7 mouse cellular contexts compared by ENCODE assay signal in the genomic region with DNA sequence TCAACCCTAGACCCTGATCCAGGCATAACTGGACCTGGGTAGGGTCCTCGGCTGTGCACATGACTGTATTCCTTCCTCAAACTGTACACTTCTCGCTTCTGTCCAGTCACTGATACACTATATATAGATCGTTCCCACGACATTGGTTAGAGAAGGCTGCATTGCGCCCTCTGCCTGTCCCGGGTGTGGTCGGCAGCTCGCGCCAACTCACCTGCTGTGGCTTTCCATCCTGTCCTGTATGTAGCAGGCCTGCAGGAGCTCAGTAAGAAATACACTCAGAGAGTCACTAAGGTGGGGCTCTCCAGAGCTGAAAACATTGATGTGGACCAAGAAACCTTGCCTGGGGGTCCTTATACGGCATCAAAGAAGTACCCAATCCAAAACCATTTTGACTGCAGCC. TPM values are rescaled to one million over a fixed set of nuclear protein-coding genes. Genes with fewer than 3 reads are reported as not detected.
DNase-seq lines count a peak whose midpoint lies in the region; ATAC-seq and TF ChIP-seq lines count a peak whose summit lies in the region.

No protein-coding gene starts in this region.

- 63% methylated on average over 10 of the region's 10 CpGs for WGBS in liver, embryonic 11.5 days
- WGBS in liver, postnatal 0 days (ENCODE audit: insufficient replicate concordance) = 59% methylated on average over 10 of the region's 10 CpGs
- WGBS in forebrain, embryonic 14.5 days = 72% methylated on average over 10 of the region's 10 CpGs
- WGBS in midbrain, embryonic 14.5 days = 72% methylated on average over 10 of the region's 10 CpGs

- no peak for ATAC-seq in liver, embryonic 11.5 days (replicated peaks; ENCODE audit: low FRiP score)
- no peak for ATAC-seq in liver, postnatal 0 days
- ATAC-seq in forebrain, embryonic 14.5 days = no peak
- ATAC-seq in midbrain, embryonic 14.5 days (ENCODE audit: low FRiP score, low TSS enrichment) = no peak

- no peak for DNase-seq in liver, embryonic 11.5 days (ENCODE audit: low spot score)
- DNase-seq in liver, postnatal 0 days = no peak
- peak; percentile 24 for DNase-seq in WW6 (ENCODE audit: low read depth, low spot score)
- no peak for DNase-seq in forebrain, embryonic 14.5 days (ENCODE audit: low spot score)
- no peak for DNase-seq in midbrain, embryonic 14.5 days
- DNase-seq in natural killer cell, adult 2 months (ENCODE audit: low spot score in 2 of 2) = no peak
- DNase-seq in spleen, postnatal 4 days (ENCODE audit: low spot score in 2 of 2) = no peak

- TF ChIP-seq EP300 in liver, postnatal 0 days (IDR thresholded peaks at IDR 0.05; ENCODE audit: low read depth) = no peak

- no peaks in the 10 kb centered on the region for H3K4me1 ChIP-seq in liver, embryonic 11.5 days (replicated peaks; ENCODE audit: control insufficient read depth, insufficient read depth, low read length)
- no peaks in the 10 kb centered on the region for H3K4me1 ChIP-seq in liver, postnatal 0 days (ENCODE audit: insufficient read depth)
- no peaks in the 10 kb centered on the region for H3K4me1 ChIP-seq in forebrain, embryonic 14.5 days (ENCODE audit: control insufficient read depth, insufficient read depth, low read length)
- no peaks in the 10 kb centered on the region for H3K4me1 ChIP-seq in midbrain, embryonic 14.5 days (ENCODE audit: control insufficient read depth, insufficient read depth, low read length)

- H3K27me3 ChIP-seq in liver, embryonic 11.5 days (replicated peaks; ENCODE audit: control insufficient read depth, insufficient read depth, low read length) = no peaks in the 10 kb centered on the region
- H3K27me3 ChIP-seq in liver, postnatal 0 days (ENCODE audit: insufficient read depth, low read length) = no peaks in the 10 kb centered on the region
- H3K27me3 ChIP-seq in forebrain, embryonic 14.5 days (replicated peaks; ENCODE audit: control insufficient read depth, insufficient read depth, low read length) = no peaks in the 10 kb centered on the region
- no peaks in the 10 kb centered on the region for H3K27me3 ChIP-seq in midbrain, embryonic 14.5 days (ENCODE audit: control insufficient read depth, insufficient read depth, low read length)

- H3K4me3 ChIP-seq in liver, embryonic 11.5 days (ENCODE audit: low read depth, low read length) = no peak overlapping the region
- H3K4me3 ChIP-seq in liver, postnatal 0 days (ENCODE audit: low read depth, low read length) = no peak overlapping the region
- no peak overlapping the region for H3K4me3 ChIP-seq in forebrain, embryonic 14.5 days (ENCODE audit: low read depth, low read length)
- no peak overlapping the region for H3K4me3 ChIP-seq in midbrain, embryonic 14.5 days (replicated peaks; ENCODE audit: low read depth, low read length)

- no peak overlapping the region for H3K27ac ChIP-seq in liver, embryonic 11.5 days (ENCODE audit: low read depth, low read length)
- H3K27ac ChIP-seq in liver, postnatal 0 days (ENCODE audit: low read depth) = no peak overlapping the region
- no peak overlapping the region for H3K27ac ChIP-seq in forebrain, embryonic 14.5 days (ENCODE audit: low read depth, low read length)
- H3K27ac ChIP-seq in midbrain, embryonic 14.5 days (replicated peaks; ENCODE audit: low read depth, low read length) = 0 out of 2 replicates have a peak overlapping the region, but pooled peaks have one; percentile 42

- H3K36me3 ChIP-seq in liver, embryonic 11.5 days (ENCODE audit: control insufficient read depth, insufficient read depth, low read length) = no peaks in the 10 kb centered on the region
- H3K36me3 ChIP-seq in liver, postnatal 0 days (replicated peaks; ENCODE audit: insufficient read depth, low read length) = no peaks in the 10 kb centered on the region
- no peaks in the 10 kb centered on the region for H3K36me3 ChIP-seq in forebrain, embryonic 14.5 days (ENCODE audit: control insufficient read depth, insufficient read depth, low read length)
- H3K36me3 ChIP-seq in midbrain, embryonic 14.5 days (ENCODE audit: control insufficient read depth, insufficient read depth, low read length) = no peaks in the 10 kb centered on the region

- TF ChIP-seq CTCF in liver, postnatal 0 days (IDR thresholded peaks at IDR 0.05; ENCODE audit: low read depth) = no peak

- H3K4me2 ChIP-seq in liver, embryonic 11.5 days = peak overlapping the region; percentile 16
- H3K4me2 ChIP-seq in liver, postnatal 0 days (ENCODE audit: low read depth, low read length) = no peak overlapping the region
- peak overlapping the region; percentile 6; the same call in 1 of the 2 replicates for H3K4me2 ChIP-seq in forebrain, embryonic 14.5 days (ENCODE audit: low read length)
- H3K4me2 ChIP-seq in midbrain, embryonic 14.5 days (ENCODE audit: low read length) = 0 out of 2 replicates have a peak overlapping the region, but pooled peaks have one; percentile 6

- H3K9ac ChIP-seq in liver, embryonic 11.5 days (ENCODE audit: low read depth, low read length) = no peak overlapping the region
- H3K9ac ChIP-seq in liver, postnatal 0 days (replicated peaks) = no peak overlapping the region
- H3K9ac ChIP-seq in forebrain, embryonic 14.5 days (ENCODE audit: low read length) = peak overlapping the region; percentile 1; the same call in 1 of the 2 replicates
- no peak overlapping the region for H3K9ac ChIP-seq in midbrain, embryonic 14.5 days (replicated peaks; ENCODE audit: low read length)

- H3K9me3 ChIP-seq in liver, embryonic 11.5 days (ENCODE audit: control insufficient read depth, low read length) = no peaks in the 10 kb centered on the region
- H3K9me3 ChIP-seq in liver, postnatal 0 days (ENCODE audit: low read length) = peaks cover 3% of the 10 kb centered on the region; the same call in 1 of the 2 replicates
- H3K9me3 ChIP-seq in forebrain, embryonic 14.5 days (replicated peaks; ENCODE audit: control insufficient read depth, low read length) = no peaks in the 10 kb centered on the region
- no peaks in the 10 kb centered on the region for H3K9me3 ChIP-seq in midbrain, embryonic 14.5 days (ENCODE audit: control insufficient read depth, low read length)

RNA-seq across cellular contexts. Expression of a gene that starts 17.6 kb away (rescaled TPM):
- 0.12 and 0.37 TPM in 2 replicates for polyA plus RNA-seq in liver, embryonic 11.5 days (2014; fragmentation: Nextera tagmentation; extraction: Ambion mirVana)
- polyA plus RNA-seq in liver, postnatal 0 days (2015; fragmentation: Nextera tagmentation; extraction: Ambion mirVana) = not detected in 2 replicates
- 2.2 and 3.4 TPM in 2 replicates for polyA plus RNA-seq in forebrain, embryonic 14.5 days (2014; fragmentation: Nextera tagmentation; extraction: Ambion mirVana)
- 5.1 and 5.8 TPM in 2 replicates for polyA plus RNA-seq in midbrain, embryonic 14.5 days (2014; fragmentation: Nextera tagmentation; extraction: Ambion mirVana)

RNA-seq across cellular contexts. Expression of a gene that starts 37.5 kb away (rescaled TPM):
- 87.3 and 98.4 TPM in 2 replicates for polyA plus RNA-seq in liver, embryonic 11.5 days (2014; fragmentation: Nextera tagmentation; extraction: Ambion mirVana)
- polyA plus RNA-seq in liver, postnatal 0 days (2015; fragmentation: Nextera tagmentation; extraction: Ambion mirVana) = 30.9 and 35.6 TPM in 2 replicates
- polyA plus RNA-seq in forebrain, embryonic 14.5 days (2014; fragmentation: Nextera tagmentation; extraction: Ambion mirVana) = 13.9 and 16.9 TPM in 2 replicates
- 10.4 and 15.6 TPM in 2 replicates for polyA plus RNA-seq in midbrain, embryonic 14.5 days (2014; fragmentation: Nextera tagmentation; extraction: Ambion mirVana)

RNA-seq across cellular contexts. Expression of a gene that starts 49.0 kb away (rescaled TPM):
- 878 and 928 TPM in 2 replicates for polyA plus RNA-seq in liver, embryonic 11.5 days (2014; fragmentation: Nextera tagmentation; extraction: Ambion mirVana)
- polyA plus RNA-seq in liver, postnatal 0 days (2015; fragmentation: Nextera tagmentation; extraction: Ambion mirVana) = 183 and 206 TPM in 2 replicates
- polyA plus RNA-seq in forebrain, embryonic 14.5 days (2014; fragmentation: Nextera tagmentation; extraction: Ambion mirVana) = 595 and 632 TPM in 2 replicates
- polyA plus RNA-seq in midbrain, embryonic 14.5 days (2014; fragmentation: Nextera tagmentation; extraction: Ambion mirVana) = 391 and 451 TPM in 2 replicates
